Mouse (Mus musculus) G1E (cell line): ENCODE data around the gene Itih3.

ENCODE experiments used
- CTCF ChIP-seq: IDR thresholded peaks from 2 replicates; pipeline ENCODE4 v1.5.1; 2012; ENCODE audit warnings: low read depth, low read length, inconsistent platforms, mixed read lengths
- GATA1 ChIP-seq: IDR thresholded peaks from 2 replicates; pipeline ENCODE4 v1.6.1; 2012; ENCODE audit warnings: borderline replicate concordance, low read length, inconsistent platforms, mixed read lengths
- GATA2 ChIP-seq: IDR thresholded peaks from 2 replicates; pipeline ENCODE4 v1.6.1; 2012; ENCODE audit warnings: low read depth, low read length, inconsistent platforms, borderline replicate concordance
- POLR2AphosphoS5 ChIP-seq: IDR thresholded peaks from 2 replicates; pipeline ENCODE4 v1.6.1; 2012; ENCODE audit warnings: low read depth, low read length, inconsistent platforms; ENCODE audit not compliant: insufficient replicate concordance
- TAL1 ChIP-seq: conservative IDR thresholded peaks from 2 replicates; pipeline ENCODE4 v1.6.1; 2012; ENCODE audit warnings: low read depth, low read length, inconsistent platforms, mixed read lengths

- TF ChIP-seq POLR2AphosphoS5 = no peak
- no peak for TF ChIP-seq CTCF
- no peak for TF ChIP-seq TAL1
- no peak for TF ChIP-seq GATA1
- TF ChIP-seq GATA2 = no peak
Measured at GRCm38 (mm10) chr14:30886204-30886603, 37.4 kb downstream of the Itih3 start, which contains the start of gene Itih4.
